Mouse (Mus musculus) forebrain, postnatal 0 days (tissue): ENCODE results near the gene Srsf5. TPM values are rescaled to one million over a fixed set of nuclear protein-coding genes. Genes with fewer than 3 reads are reported as not detected.

Source experiments
- ATAC-seq: fragments of 200-750 bp; cut with Nextera tagmentation; 2 replicates; pipeline ENCODE4 v1.8.0; 2017; ENCODE audit warnings: mild to moderate bottlenecking, moderate library complexity
- DNase-seq: peaks from one replicate; pipeline ENCODE4 v3.0.0-alpha.2; 2015
- H3K27ac ChIP-seq: fragments of 300-500 bp; sonication (generic); 2 replicates; pipeline ENCODE4 v1.5.1; 2014; ENCODE audit warnings: low read depth, mild to moderate bottlenecking, antibody characterized with exemption, low read length, moderate library complexity, mixed read lengths
- H3K27me3 ChIP-seq: fragments of 300-500 bp; sonication (generic); 2 replicates; pipeline ENCODE4 v1.6.1; 2014; ENCODE audit warnings: mild to moderate bottlenecking, low read length, mixed read lengths; ENCODE audit not compliant: insufficient read depth
- H3K36me3 ChIP-seq: fragments of 300-500 bp; sonication (generic); 2 replicates; pipeline ENCODE4 v1.6.1; 2014; ENCODE audit warnings: mild to moderate bottlenecking, moderate library complexity; ENCODE audit not compliant: insufficient read depth
- H3K4me1 ChIP-seq: fragments of 300-500 bp; sonication (generic); 2 replicates; pipeline ENCODE4 v1.6.1; 2014; ENCODE audit warnings: antibody characterized with exemption; ENCODE audit not compliant: insufficient read depth
- H3K4me2 ChIP-seq: fragments of 300-500 bp; sonication (generic); 2 replicates; pipeline ENCODE4 v1.6.1; 2014; ENCODE audit warnings: low read depth, mild to moderate bottlenecking, moderate library complexity
- H3K4me3 ChIP-seq: fragments of 300-500 bp; sonication (generic); 2 replicates; pipeline ENCODE4 v1.5.1; 2014; ENCODE audit warnings: low read depth, low read length, mixed read lengths
- H3K9ac ChIP-seq: fragments of 300-500 bp; sonication (generic); 2 replicates; pipeline ENCODE4 v1.6.1; 2014; ENCODE audit warnings: mild to moderate bottlenecking
- H3K9me3 ChIP-seq: fragments of 300-500 bp; sonication (generic); 2 replicates; pipeline ENCODE4 v1.6.1; 2016; ENCODE audit warnings: low read length
- CTCF ChIP-seq: sonication (generic); IDR thresholded peaks from 2 replicates; pipeline ENCODE4 v1.5.1; 2016; ENCODE audit warnings: antibody characterized with exemption, control low read depth, low read depth
- WGBS: fragments of 180-500 bp; shearing (Covaris S2); extraction: QIAGEN DNeasy Blood & Tissue Kit; methylation state at CpG from one replicate; pipeline ENCODE4 v1.1.7; 2014; 5-methylcytosine and 5-hydroxymethylcytosine counted together
- polyA plus RNA-seq: library from polyadenylated mRNA; unstranded; fragments of >200 nt; fragmentation: Nextera tagmentation; extraction: Ambion mirVana; gene quantifications from 2 replicates; pipeline ENCODE4 v1.2.1, GENCODE M21; 2015
- total RNA-seq: library from RNA; depleted of rRNA; stranded (reverse); fragments of >200 nt; gene quantifications from 2 replicates; pipeline ENCODE4 v1.2.3, GENCODE M21; 2014

Srsf5 gene
- total and polyA plus RNA-seq, 2 experiments from 2014 or later: 488 to 529 TPM

DNA sequence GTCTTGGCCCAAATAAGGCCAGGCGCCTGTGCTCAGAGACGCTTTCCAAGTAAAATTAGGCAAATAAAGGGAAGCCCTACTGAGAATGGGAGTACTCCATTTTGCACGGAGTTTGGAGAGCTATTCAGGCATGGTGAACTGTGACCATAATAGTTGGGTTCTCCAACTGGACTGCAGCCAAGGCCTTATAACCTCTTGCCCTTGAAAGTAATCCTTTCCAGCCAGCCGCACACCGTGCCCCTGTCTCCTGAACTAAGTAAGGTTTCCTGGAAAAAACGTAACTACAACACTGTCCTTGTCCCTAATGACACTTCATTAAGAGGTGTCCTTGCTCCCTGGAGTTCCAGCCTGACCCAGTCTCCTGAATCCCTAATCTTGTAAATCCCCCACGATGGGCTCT is 19.4 kb upstream of the Srsf5 start:
- no peak for TF ChIP-seq CTCF
- WGBS: 31% methylated on average over 7 of the region's 7 CpGs
- Histone ChIP-seq H3K4me3 (no peak overlapping the region), H3K4me2 (no peak overlapping the region), H3K27me3 (no peaks in the 10 kb centered on the region), H3K27ac (no peak overlapping the region), H3K9me3 (no peaks in the 10 kb centered on the region), H3K4me1 (no peaks in the 10 kb centered on the region), H3K9ac (no peak overlapping the region), H3K36me3 (no peaks in the 10 kb centered on the region)
- ATAC-seq: no peak
- no peak for DNase-seq

DNA sequence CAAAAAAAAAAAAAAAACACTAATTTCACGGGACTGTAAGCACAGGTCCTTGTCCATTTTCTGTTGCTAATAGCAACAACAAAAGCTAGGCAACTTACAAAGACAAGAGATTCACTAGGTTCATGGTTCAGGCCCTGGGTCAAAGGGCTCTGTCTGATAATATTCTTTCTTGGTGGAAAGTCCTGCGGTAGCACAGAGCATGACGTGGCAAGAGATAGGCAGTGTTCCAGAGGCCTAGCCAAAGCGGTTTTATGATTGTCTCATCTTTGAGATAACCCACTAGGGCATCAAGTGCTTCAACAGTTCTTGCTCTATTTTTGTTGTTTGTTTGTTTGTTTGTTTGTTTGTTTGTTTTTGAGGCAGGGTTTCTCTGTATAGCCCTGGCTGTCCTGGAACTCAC is 18.8 kb upstream of the Srsf5 start:
- H3K9me3 ChIP-seq: no peaks in the 10 kb centered on the region
- H3K27ac ChIP-seq: no peak overlapping the region
- no peaks in the 10 kb centered on the region for H3K4me1 ChIP-seq
- no peak for DNase-seq
- ATAC-seq: no peak
- H3K27me3 ChIP-seq: no peaks in the 10 kb centered on the region
- no peaks in the 10 kb centered on the region for H3K36me3 ChIP-seq
- H3K9ac ChIP-seq: no peak overlapping the region
- H3K4me3 ChIP-seq: no peak overlapping the region
- 87% methylated on average over 4 of the region's 4 CpGs for WGBS
- no peak overlapping the region for H3K4me2 ChIP-seq
- no peak for TF ChIP-seq CTCF

DNA sequence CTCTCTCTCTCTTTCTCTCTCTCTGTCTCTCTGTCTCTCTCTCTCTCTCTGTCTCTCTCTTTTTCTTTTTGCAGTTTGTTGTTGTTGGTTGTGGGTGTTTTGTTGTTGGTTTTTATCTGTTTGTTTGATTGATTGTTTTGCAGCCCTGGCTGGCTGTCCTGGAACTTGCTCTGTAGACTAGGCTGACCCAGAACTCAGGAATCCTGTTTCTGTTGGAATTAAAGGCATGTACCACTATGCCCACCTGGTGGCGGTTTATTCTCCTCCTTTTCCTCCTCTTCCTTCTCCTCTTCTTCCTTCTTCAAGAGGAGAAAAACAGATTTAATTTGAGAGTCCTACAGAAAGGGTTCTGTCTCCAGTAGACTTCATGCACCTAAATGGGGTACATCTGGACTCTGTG is 17.8 kb upstream of the Srsf5 start:
- TF ChIP-seq CTCF: no peak
- DNase-seq (no peak), ATAC-seq (no peak)
- H3K4me1 ChIP-seq: no peaks in the 10 kb centered on the region
- H3K4me2 ChIP-seq: no peak overlapping the region
- H3K27me3 ChIP-seq: no peaks in the 10 kb centered on the region
- H3K4me3 ChIP-seq: no peak overlapping the region
- WGBS: 76% methylated on average over 1 of the region's 1 CpGs
- H3K9ac ChIP-seq: no peak overlapping the region
- H3K36me3 ChIP-seq: no peaks in the 10 kb centered on the region
- no peaks in the 10 kb centered on the region for H3K9me3 ChIP-seq
- no peak overlapping the region for H3K27ac ChIP-seq

DNA sequence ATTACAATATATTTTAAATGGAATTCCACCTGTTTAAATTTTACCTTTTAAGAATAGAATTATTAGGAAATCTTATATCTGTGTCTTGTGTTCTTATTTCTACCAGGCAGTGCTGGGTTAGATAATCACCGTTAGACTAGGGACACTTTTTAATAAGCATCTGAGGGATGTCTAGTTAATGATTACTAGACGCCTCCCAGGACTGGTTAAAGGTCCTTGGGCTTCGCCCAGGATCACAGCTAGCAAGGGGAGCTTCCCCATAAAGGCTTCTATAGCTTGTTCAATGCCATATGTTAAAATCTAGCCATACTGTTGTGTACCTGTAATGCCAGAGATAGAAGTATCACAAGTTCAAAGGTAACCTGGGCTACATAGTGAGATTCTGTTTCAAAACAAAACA is 16.4 kb upstream of the Srsf5 start:
- H3K4me1 ChIP-seq: no peaks in the 10 kb centered on the region
- WGBS: 90% methylated on average over 3 of the region's 3 CpGs
- no peaks in the 10 kb centered on the region for H3K9me3 ChIP-seq
- no peak for ATAC-seq
- no peak overlapping the region for H3K4me3 ChIP-seq
- H3K27me3 ChIP-seq: no peaks in the 10 kb centered on the region
- H3K9ac ChIP-seq: no peak overlapping the region
- H3K27ac ChIP-seq: no peak overlapping the region
- no peak overlapping the region for H3K4me2 ChIP-seq
- DNase-seq: no peak
- H3K36me3 ChIP-seq: no peaks in the 10 kb centered on the region
- TF ChIP-seq CTCF: no peak

DNA sequence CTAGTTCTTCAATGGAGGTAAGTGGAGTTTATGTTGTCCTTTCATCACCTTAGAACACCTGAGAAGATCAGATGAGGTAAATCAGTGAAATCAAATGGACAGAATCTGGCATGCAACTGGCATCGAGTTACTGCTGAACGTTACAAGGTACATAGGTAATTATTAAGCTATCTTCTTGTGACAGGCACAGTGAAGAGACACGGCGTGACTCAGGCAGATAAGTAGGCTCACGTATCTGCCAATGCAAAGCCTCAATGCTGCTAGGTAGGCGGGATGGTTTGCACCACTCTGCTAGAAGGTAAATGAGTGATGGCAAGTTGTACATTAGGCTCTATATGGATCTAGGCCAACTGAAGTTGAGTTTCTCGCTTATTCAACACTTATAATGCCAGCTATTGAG is 15.2 kb upstream of the Srsf5 start:
- Histone ChIP-seq H3K27me3 (no peaks in the 10 kb centered on the region), H3K9me3 (no peaks in the 10 kb centered on the region), H3K4me1 (no peaks in the 10 kb centered on the region), H3K4me3 (no peak overlapping the region), H3K27ac (no peak overlapping the region), H3K9ac (no peak overlapping the region), H3K4me2 (no peak overlapping the region), H3K36me3 (no peaks in the 10 kb centered on the region)
- WGBS: 86% methylated on average over 7 of the region's 7 CpGs
- no peak for DNase-seq
- TF ChIP-seq CTCF: no peak
- ATAC-seq: no peak

DNA sequence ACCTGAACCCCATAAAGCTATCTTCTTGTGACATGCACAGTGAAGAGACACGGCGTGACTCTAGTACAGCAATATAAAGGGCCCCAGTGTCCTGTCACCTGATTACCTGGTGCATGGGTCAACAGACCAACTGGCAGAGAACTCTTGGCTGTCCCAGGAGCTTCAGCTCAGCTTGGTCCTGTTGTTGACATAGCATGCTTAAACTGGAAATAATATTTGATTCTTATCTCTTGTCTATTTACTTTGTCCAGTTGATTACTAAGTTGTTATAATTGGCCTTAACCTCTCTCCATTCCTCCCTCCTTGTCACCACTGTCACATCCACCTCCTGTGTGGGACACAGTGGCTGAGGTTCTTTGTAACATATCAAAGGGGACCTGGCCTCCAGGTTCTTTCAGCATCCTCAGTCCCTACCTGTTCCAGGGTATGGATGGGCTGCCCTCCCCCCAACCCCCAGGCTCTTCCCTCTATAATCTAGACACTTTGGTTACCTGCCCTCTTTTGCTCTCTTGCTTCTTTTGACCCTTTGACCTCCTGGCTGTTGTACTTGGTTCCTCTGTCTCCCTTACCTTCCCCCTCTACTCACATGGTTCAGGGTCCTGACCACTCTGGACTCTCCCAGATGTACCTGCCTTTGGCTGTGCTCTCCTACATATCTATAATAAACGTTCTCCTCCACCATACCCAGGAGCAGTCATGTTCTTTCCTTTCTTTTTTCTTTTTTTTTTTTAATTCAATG is 13.7 kb upstream of the Srsf5 start:
- Histone ChIP-seq H3K9me3 (no peaks in the 10 kb centered on the region), H3K4me1 (no peaks in the 10 kb centered on the region), H3K4me2 (no peak overlapping the region), H3K36me3 (no peaks in the 10 kb centered on the region), H3K9ac (no peak overlapping the region), H3K27me3 (no peaks in the 10 kb centered on the region), H3K4me3 (no peak overlapping the region), H3K27ac (no peak overlapping the region)
- 90% methylated on average over 3 of the region's 3 CpGs for WGBS
- ATAC-seq (no peak), DNase-seq (no peak)
- no peak for TF ChIP-seq CTCF

DNA sequence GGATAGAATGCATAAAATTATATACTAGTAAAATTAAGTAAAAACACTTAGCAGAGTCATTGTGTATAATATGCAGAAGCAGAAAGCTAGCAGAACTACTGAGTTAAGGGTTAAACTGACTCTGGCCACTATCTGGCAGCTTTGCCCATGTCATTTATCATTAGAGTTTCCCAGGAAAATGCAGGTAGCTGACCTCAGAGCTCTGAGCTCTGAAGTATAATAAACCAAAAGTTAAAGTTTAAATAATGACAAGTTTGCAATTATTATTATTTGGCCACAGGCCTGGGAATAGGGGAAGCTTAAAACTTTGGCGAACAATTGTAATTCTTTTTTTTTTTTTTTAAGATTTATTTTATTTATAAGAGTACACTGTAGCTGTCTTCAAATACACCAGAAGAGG is 12.4 kb upstream of the Srsf5 start:
- H3K4me3 ChIP-seq: no peak overlapping the region
- 95% methylated on average over 1 of the region's 1 CpGs for WGBS
- no peak overlapping the region for H3K27ac ChIP-seq
- no peak for TF ChIP-seq CTCF
- DNase-seq (no peak), ATAC-seq (no peak)
- H3K9ac ChIP-seq: no peak overlapping the region
- no peaks in the 10 kb centered on the region for H3K4me1 ChIP-seq
- H3K4me2 ChIP-seq: no peak overlapping the region
- no peaks in the 10 kb centered on the region for H3K27me3 ChIP-seq
- H3K36me3 ChIP-seq: no peaks in the 10 kb centered on the region
- H3K9me3 ChIP-seq: no peaks in the 10 kb centered on the region
